Mouse (Mus musculus): ENCODE measurements around the gene Zbtb46. TPM values are rescaled to one million over a fixed set of nuclear protein-coding genes. Genes with fewer than 3 reads are reported as not detected.

The Zbtb46 gene
- polyA plus RNA-seq, 1 experiment from 2014 or later: 11.2 TPM

DNA sequence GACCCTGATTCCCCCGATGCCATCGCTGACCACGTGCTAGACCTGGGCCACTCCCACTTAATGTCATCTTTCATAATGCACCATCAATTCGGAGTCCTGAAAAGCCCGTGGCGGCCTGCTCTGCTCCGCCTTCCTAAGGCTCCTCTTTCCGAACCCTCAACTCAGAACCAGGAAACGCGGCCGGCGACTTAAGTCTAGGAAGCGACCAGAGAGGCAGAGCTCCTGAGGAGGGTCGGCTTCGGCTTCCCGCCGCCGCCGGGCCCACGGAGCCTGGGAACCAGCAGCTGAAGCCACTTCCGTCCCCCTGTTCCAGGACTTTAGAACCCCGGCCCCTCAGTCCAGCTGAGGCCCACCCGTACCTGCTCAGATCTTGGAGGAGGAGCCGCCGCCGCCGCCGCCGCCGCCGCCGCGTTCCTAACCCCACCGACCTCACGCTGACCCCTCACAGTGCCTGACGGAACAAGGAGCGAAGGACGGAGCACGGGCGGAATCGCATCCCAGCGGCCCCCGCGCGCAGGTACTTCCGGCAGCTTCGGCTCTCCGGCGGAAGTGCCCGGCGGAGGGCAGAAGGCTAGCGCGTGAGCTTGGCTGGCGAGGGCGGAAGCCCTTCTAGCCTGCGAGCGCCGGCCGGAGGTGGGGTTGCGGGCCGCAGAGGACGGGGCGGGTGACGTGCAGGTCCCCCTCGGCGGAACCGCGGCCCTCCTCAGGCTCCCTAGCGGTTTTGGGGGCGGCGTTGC is 94.2 kb downstream of the Zbtb46 start, which contains the start of the genes Zgpat and Arfrp1:
Gene Zgpat, plus strand, starts transcription at position 69 of the 737 bp plus-strand sequence.
Gene Arfrp1, minus strand, starts transcription at position 545 of the 737 bp plus-strand sequence.
- under 1% methylated on average over 65 of the region's 71 CpGs for WGBS

GRCm38 (mm10) chr2:181364487-181364859 is 94.8 kb downstream of the Zbtb46 start:
- TF ChIP-seq CTCF (IDR thresholded peaks at IDR 0.05) (no peak), EP300 (IDR thresholded peaks at IDR 0.05) (no peak)
- Histone ChIP-seq H3K9ac (replicated peaks; ENCODE audit: low read depth) (peak overlapping the region; percentile 86), H3K4me3 (ENCODE audit: low read depth, low read length) (peak overlapping the region; percentile 91), H3K4me1 (ENCODE audit: insufficient read depth, low read depth, low read length) (peaks cover 13% of the 10 kb centered on the region; the same call in 1 of the 2 replicates), H3K4me2 (replicated peaks; ENCODE audit: low read depth, low read length) (peak overlapping the region; percentile 97), H3K27ac (ENCODE audit: low read length) (peak overlapping the region; percentile 94), H3K9me3 (ENCODE audit: low read length) (no peaks in the 10 kb centered on the region), H3K36me3 (ENCODE audit: insufficient read depth, low read length) (peaks cover 21% of the 10 kb centered on the region), H3K27me3 (replicated peaks; ENCODE audit: insufficient read depth, low read length) (no peaks in the 10 kb centered on the region)
- WGBS: 7% methylated on average over 14 of the region's 14 CpGs
- ATAC-seq (no peak), DNase-seq (ENCODE audit: low spot score) (no peak)

More for the DNA sequence above, 94.2 kb downstream of the Zbtb46 start, which contains the start of the genes Zgpat and Arfrp1:
- H3K4me1 ChIP-seq (ENCODE audit: insufficient read depth, low read depth, low read length): peaks cover 13% of the 10 kb centered on the region; the same call in 1 of the 2 replicates
- H3K27ac ChIP-seq (ENCODE audit: low read length): peak within 1 kb of the TSS; percentile 94
- no peaks in the 10 kb centered on the region for H3K9me3 ChIP-seq (ENCODE audit: low read length)
- TF ChIP-seq CTCF (IDR thresholded peaks at IDR 0.05) (peak; percentile 27), EP300 (IDR thresholded peaks at IDR 0.05) (no peak)
- DNase-seq (ENCODE audit: low spot score) (peak; percentile 96), ATAC-seq (peak; percentile 96)
- peak within 1 kb of the TSS; percentile 97 for H3K4me2 ChIP-seq (replicated peaks; ENCODE audit: low read depth, low read length)
- peaks cover 15% of the 10 kb centered on the region; the same call in 1 of the 2 replicates for H3K36me3 ChIP-seq (ENCODE audit: insufficient read depth, low read length)
- H3K9ac ChIP-seq (replicated peaks; ENCODE audit: low read depth): peak within 1 kb of the TSS; percentile 86
- peak within 1 kb of the TSS; percentile 91 for H3K4me3 ChIP-seq (ENCODE audit: low read depth, low read length)
- no peaks in the 10 kb centered on the region for H3K27me3 ChIP-seq (replicated peaks; ENCODE audit: insufficient read depth, low read length)

- DNase-seq (ENCODE audit: low spot score) (no peak), ATAC-seq (no peak)
- no peak overlapping the region for H3K27ac ChIP-seq (ENCODE audit: low read length)
- WGBS: 77% methylated on average over 3 of the region's 3 CpGs
- peak overlapping the region; percentile 91; the same call in 1 of the 2 replicates for H3K4me3 ChIP-seq (ENCODE audit: low read depth, low read length)
- no peaks in the 10 kb centered on the region for H3K27me3 ChIP-seq (replicated peaks; ENCODE audit: insufficient read depth, low read length)
- H3K4me1 ChIP-seq (ENCODE audit: insufficient read depth, low read depth, low read length): peaks cover 13% of the 10 kb centered on the region; the same call in 1 of the 2 replicates
- H3K36me3 ChIP-seq (ENCODE audit: insufficient read depth, low read length): peaks cover 26% of the 10 kb centered on the region
- TF ChIP-seq EP300 (IDR thresholded peaks at IDR 0.05) (no peak), CTCF (IDR thresholded peaks at IDR 0.05) (no peak)
- no peaks in the 10 kb centered on the region for H3K9me3 ChIP-seq (ENCODE audit: low read length)
- no peak overlapping the region for H3K9ac ChIP-seq (replicated peaks; ENCODE audit: low read depth)
- peak overlapping the region; percentile 97; the same call in 1 of the 2 replicates for H3K4me2 ChIP-seq (replicated peaks; ENCODE audit: low read depth, low read length)
Measured at GRCm38 (mm10) chr2:181363946-181364345, 95.3 kb downstream of the Zbtb46 start.

- ATAC-seq: no peak
- no peaks in the 10 kb centered on the region for H3K4me1 ChIP-seq (ENCODE audit: insufficient read depth, low read depth, low read length)
- no peaks in the 10 kb centered on the region for H3K27me3 ChIP-seq (replicated peaks; ENCODE audit: insufficient read depth, low read length)
- peaks cover 40% of the 10 kb centered on the region for H3K36me3 ChIP-seq (ENCODE audit: insufficient read depth, low read length)
- H3K4me2 ChIP-seq (replicated peaks; ENCODE audit: low read depth, low read length): no peak overlapping the region
- H3K4me3 ChIP-seq (ENCODE audit: low read depth, low read length): no peak overlapping the region
- H3K9ac ChIP-seq (replicated peaks; ENCODE audit: low read depth): no peak overlapping the region
- no peak overlapping the region for H3K27ac ChIP-seq (ENCODE audit: low read length)
- 75% methylated on average over 3 of the region's 3 CpGs for WGBS
- no peaks in the 10 kb centered on the region for H3K9me3 ChIP-seq (ENCODE audit: low read length)
- TF ChIP-seq CTCF (IDR thresholded peaks at IDR 0.05): no peak
- no peak for DNase-seq (ENCODE audit: low spot score)
Measured at GRCm38 (mm10) chr2:181356780-181357179, 102.4 kb downstream of the Zbtb46 start.

DNA sequence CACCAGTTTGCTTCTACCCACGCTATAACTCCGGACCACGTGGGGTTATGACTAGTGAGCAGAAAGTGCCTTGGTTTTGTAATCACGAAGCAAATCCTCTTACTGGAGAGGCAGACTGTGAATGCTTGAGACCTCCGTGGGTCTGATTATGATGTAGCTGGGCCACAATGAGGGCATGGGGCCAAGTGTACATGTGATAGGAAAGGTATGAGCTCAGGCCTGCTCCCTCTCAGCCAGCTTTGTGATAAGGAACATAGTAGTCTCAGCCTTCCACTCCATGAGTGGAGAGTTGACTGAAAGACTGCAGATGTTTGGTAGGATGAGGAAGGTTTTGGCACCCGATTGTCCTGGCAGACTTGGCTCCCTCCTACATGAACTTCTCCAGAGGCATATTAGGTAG is 116.5 kb downstream of the Zbtb46 start:
- no peak for ATAC-seq
- no peak overlapping the region for H3K4me2 ChIP-seq (replicated peaks; ENCODE audit: low read depth, low read length)
- peaks cover 13% of the 10 kb centered on the region; the same call in 1 of the 2 replicates for H3K36me3 ChIP-seq (ENCODE audit: insufficient read depth, low read length)
- WGBS: 89% methylated on average over 6 of the region's 6 CpGs
- no peaks in the 10 kb centered on the region for H3K27me3 ChIP-seq (replicated peaks; ENCODE audit: insufficient read depth, low read length)
- no peaks in the 10 kb centered on the region for H3K9me3 ChIP-seq (ENCODE audit: low read length)
- H3K4me1 ChIP-seq (ENCODE audit: insufficient read depth, low read depth, low read length): no peaks in the 10 kb centered on the region
- no peak for DNase-seq (ENCODE audit: low spot score)
- no peak overlapping the region for H3K27ac ChIP-seq (ENCODE audit: low read length)
- no peak overlapping the region for H3K9ac ChIP-seq (replicated peaks; ENCODE audit: low read depth)
- TF ChIP-seq CTCF (IDR thresholded peaks at IDR 0.05): no peak
- no peak for TF ChIP-seq EP300 (IDR thresholded peaks at IDR 0.05)
- H3K4me3 ChIP-seq (ENCODE audit: low read depth, low read length): no peak overlapping the region

- H3K4me3 ChIP-seq (ENCODE audit: low read depth, low read length): no peak overlapping the region
- ATAC-seq (no peak), DNase-seq (ENCODE audit: low spot score) (no peak)
- no peaks in the 10 kb centered on the region for H3K9me3 ChIP-seq (ENCODE audit: low read length)
- peaks cover 22% of the 10 kb centered on the region; the same call in 1 of the 2 replicates for H3K36me3 ChIP-seq (ENCODE audit: insufficient read depth, low read length)
- no peak overlapping the region for H3K27ac ChIP-seq (ENCODE audit: low read length)
- H3K27me3 ChIP-seq (replicated peaks; ENCODE audit: insufficient read depth, low read length): no peaks in the 10 kb centered on the region
- 92% methylated on average over 4 of the region's 4 CpGs for WGBS
- no peak for TF ChIP-seq CTCF (IDR thresholded peaks at IDR 0.05)
- no peaks in the 10 kb centered on the region for H3K4me1 ChIP-seq (ENCODE audit: insufficient read depth, low read depth, low read length)
- no peak overlapping the region for H3K9ac ChIP-seq (replicated peaks; ENCODE audit: low read depth)
- H3K4me2 ChIP-seq (replicated peaks; ENCODE audit: low read depth, low read length): no peak overlapping the region
Measured at GRCm38 (mm10) chr2:181340426-181340825, 118.8 kb downstream of the Zbtb46 start.

Other genes starting within 250 kb of the Zbtb46 start
- 2.5 and 2.6 TPM in 2 replicates for gene Srms, start 246.2 kb downstream of the Zbtb46 start, polyA plus RNA-seq (2015; fragmentation: Nextera tagmentation; extraction: Ambion mirVana)
- 0.86 and 0.91 TPM in 2 replicates for gene Fndc11, start 239.4 kb downstream of the Zbtb46 start, polyA plus RNA-seq (2015; fragmentation: Nextera tagmentation; extraction: Ambion mirVana)
- 3.1 and 3.5 TPM in 2 replicates for gene Helz2, start 217.4 kb downstream of the Zbtb46 start, polyA plus RNA-seq (2015; fragmentation: Nextera tagmentation; extraction: Ambion mirVana)
- gene Gmeb2, start 171.4 kb downstream of the Zbtb46 start, polyA plus RNA-seq (2015; fragmentation: Nextera tagmentation; extraction: Ambion mirVana): 7.6 and 7.8 TPM in 2 replicates
- 0.51 and 0.95 TPM in 2 replicates for gene Stmn3, start 144.9 kb downstream of the Zbtb46 start, polyA plus RNA-seq (2015; fragmentation: Nextera tagmentation; extraction: Ambion mirVana)
- gene Rtel1, start 139.7 kb downstream of the Zbtb46 start, polyA plus RNA-seq (2015; fragmentation: Nextera tagmentation; extraction: Ambion mirVana): 8.0 and 10.4 TPM in 2 replicates
- gene Zgpat, start 94.5 kb downstream of the Zbtb46 start, polyA plus RNA-seq (2015; fragmentation: Nextera tagmentation; extraction: Ambion mirVana): 22.9 and 26.8 TPM in 2 replicates
- gene Arfrp1, start 94.0 kb downstream of the Zbtb46 start, polyA plus RNA-seq (2015; fragmentation: Nextera tagmentation; extraction: Ambion mirVana): 46.5 and 46.6 TPM in 2 replicates
- gene Lime1, start 79.3 kb downstream of the Zbtb46 start, polyA plus RNA-seq (2015; fragmentation: Nextera tagmentation; extraction: Ambion mirVana): 12.2 and 13.5 TPM in 2 replicates
- gene Abhd16b, start 33.8 kb upstream of the Zbtb46 start, polyA plus RNA-seq (2015; fragmentation: Nextera tagmentation; extraction: Ambion mirVana): 0.21 and 0.25 TPM in 2 replicates
- gene Tpd52l2, start 37.7 kb upstream of the Zbtb46 start, polyA plus RNA-seq (2015; fragmentation: Nextera tagmentation; extraction: Ambion mirVana): 131 and 135 TPM in 2 replicates
- 57.2 and 59.5 TPM in 2 replicates for gene Dnajc5, start 61.1 kb upstream of the Zbtb46 start, polyA plus RNA-seq (2015; fragmentation: Nextera tagmentation; extraction: Ambion mirVana)
- 41.8 and 43.3 TPM in 2 replicates for gene Uckl1, start 125.5 kb upstream of the Zbtb46 start, polyA plus RNA-seq (2015; fragmentation: Nextera tagmentation; extraction: Ambion mirVana)
- gene Prpf6, start 132.4 kb upstream of the Zbtb46 start, polyA plus RNA-seq (2015; fragmentation: Nextera tagmentation; extraction: Ambion mirVana): 32.3 and 33.6 TPM in 2 replicates
- gene Zfp512b, start 133.4 kb upstream of the Zbtb46 start, polyA plus RNA-seq (2015; fragmentation: Nextera tagmentation; extraction: Ambion mirVana): 21.8 and 24.4 TPM in 2 replicates
- 20.8 and 21.3 TPM in 2 replicates for gene Samd10, start 139.8 kb upstream of the Zbtb46 start, polyA plus RNA-seq (2015; fragmentation: Nextera tagmentation; extraction: Ambion mirVana)
- gene Gm29797, start 197.6 kb upstream of the Zbtb46 start, polyA plus RNA-seq (2015; fragmentation: Nextera tagmentation; extraction: Ambion mirVana): not detected in 2 replicates
- 134 and 161 TPM in 2 replicates for gene Sox18, start 212.2 kb upstream of the Zbtb46 start, polyA plus RNA-seq (2015; fragmentation: Nextera tagmentation; extraction: Ambion mirVana)
- 14.1 and 15.3 TPM in 2 replicates for gene Tcea2, start 220.9 kb upstream of the Zbtb46 start, polyA plus RNA-seq (2015; fragmentation: Nextera tagmentation; extraction: Ambion mirVana)
- gene Rgs19, start 234.6 kb upstream of the Zbtb46 start, polyA plus RNA-seq (2015; fragmentation: Nextera tagmentation; extraction: Ambion mirVana): 32.7 and 33.3 TPM in 2 replicates
- not detected in 2 replicates for gene Lkaaear1, start 239.0 kb upstream of the Zbtb46 start, polyA plus RNA-seq (2015; fragmentation: Nextera tagmentation; extraction: Ambion mirVana)

All from lung, postnatal 0 days (tissue).